Mouse (Mus musculus) kidney, postnatal 0 days (tissue): Measurements from ENCODE around the gene Zscan4d. TPM values are rescaled to one million over a fixed set of nuclear protein-coding genes. Genes with fewer than 3 reads are reported as not detected.
"Not testable (repeated sequence)": the region's sequence is repeated elsewhere in the genome, so short reads cannot be mapped to it uniquely, and the experiment has no call there.

Source experiments
- ATAC-seq: fragments of 200-750 bp; cut with Nextera tagmentation; replicated peaks from 2 replicates; pipeline ENCODE4 v1.8.0; 2017; ENCODE audit warnings: low read depth, moderate number of reproducible peaks, moderate TSS enrichment, moderate library complexity; ENCODE audit not compliant: low FRiP score
- DNase-seq: peaks from one replicate; pipeline ENCODE4 v3.0.0-alpha.2; 2016; ENCODE audit warnings: low spot score
- H3K27ac ChIP-seq: fragments of 300-500 bp; sonication (generic); 2 replicates; pipeline ENCODE4 v1.5.1; 2014; ENCODE audit warnings: mild to moderate bottlenecking
- H3K27me3 ChIP-seq: fragments of 300-500 bp; sonication (generic); 2 replicates; pipeline ENCODE4 v1.6.1; 2014; ENCODE audit warnings: low read length, mixed read lengths; ENCODE audit not compliant: insufficient read depth
- H3K36me3 ChIP-seq: fragments of 300-500 bp; sonication (generic); 2 replicates; pipeline ENCODE4 v1.6.1; 2014; ENCODE audit warnings: low read length, mixed read lengths; ENCODE audit not compliant: insufficient read depth
- H3K4me1 ChIP-seq: fragments of 300-500 bp; sonication (generic); replicated peaks from 2 replicates; pipeline ENCODE4 v1.6.1; 2014; ENCODE audit warnings: antibody characterized with exemption, low read length, mixed read lengths; ENCODE audit not compliant: insufficient read depth
- H3K4me2 ChIP-seq: fragments of 300-500 bp; sonication (generic); 2 replicates; pipeline ENCODE4 v1.6.1; 2014; ENCODE audit warnings: mild to moderate bottlenecking, low read length, moderate library complexity, mixed read lengths
- H3K4me3 ChIP-seq: fragments of 300-500 bp; sonication (generic); replicated peaks from 2 replicates; pipeline ENCODE4 v1.5.1; 2014; ENCODE audit warnings: low read depth, low read length
- H3K9ac ChIP-seq: fragments of 300-500 bp; sonication (generic); 2 replicates; pipeline ENCODE4 v1.6.1; 2014; ENCODE audit warnings: low read depth, low read length
- H3K9me3 ChIP-seq: fragments of 300-500 bp; sonication (generic); replicated peaks from 2 replicates; pipeline ENCODE4 v1.6.1; 2016; ENCODE audit warnings: low read length, inconsistent platforms, mixed read lengths
- WGBS: fragments of 180-500 bp; shearing (Covaris S2); extraction: QIAGEN DNeasy Blood & Tissue Kit; methylation state at CpG from one replicate; pipeline ENCODE4 v1.1.7; 2014; 5-methylcytosine and 5-hydroxymethylcytosine counted together
- polyA plus RNA-seq: library from polyadenylated mRNA; unstranded; fragments of >200 nt; fragmentation: Nextera tagmentation; extraction: Ambion mirVana; gene quantifications from 2 replicates; pipeline ENCODE4 v1.2.1, GENCODE M21; 2015

Zscan4d gene
- not detected in 2 replicates for polyA plus RNA-seq

GRCm38 (mm10) chr7:11166059-11166458 is at the start of gene Zscan4d:
TSS of gene Zscan4d (minus strand) at chr7:11166159.
- not testable (repeated sequence) for H3K4me1 ChIP-seq, H3K36me3 ChIP-seq, H3K9ac ChIP-seq, H3K27me3 ChIP-seq, H3K4me3 ChIP-seq, H3K9me3 ChIP-seq, H3K27ac ChIP-seq, ATAC-seq, DNase-seq, H3K4me2 ChIP-seq
- WGBS, result 87% methylated on average over 4 of the region's 4 CpGs

GRCm38 (mm10) chr7:11158036-11158435 is 7.9 kb downstream of the Zscan4d start:
- 39% methylated on average over 6 of the region's 6 CpGs for WGBS
- H3K9me3 ChIP-seq, H3K27ac ChIP-seq, H3K4me2 ChIP-seq, H3K4me1 ChIP-seq, H3K4me3 ChIP-seq, H3K9ac ChIP-seq, DNase-seq, H3K36me3 ChIP-seq, ATAC-seq, H3K27me3 ChIP-seq: not testable (repeated sequence)

Other genes starting within 250 kb of the Zscan4d start
- gene Zscan4c, start 160.4 kb downstream of the Zscan4d start, polyA plus RNA-seq, result not detected in 2 replicates
- not detected in 2 replicates for gene Zscan4-ps1, start 96.5 kb downstream of the Zscan4d start, polyA plus RNA-seq
- gene Zscan4e, start 144.5 kb upstream of the Zscan4d start, polyA plus RNA-seq, result not detected in 2 replicates
- not detected in 2 replicates for gene Zscan4f, start 231.8 kb upstream of the Zscan4d start, polyA plus RNA-seq